Mouse (Mus musculus) forebrain, postnatal 0 days (tissue): Measurements from ENCODE around the gene Spata25. TPM values are rescaled to one million over a fixed set of nuclear protein-coding genes. Genes with fewer than 3 reads are reported as not detected.

Source experiments
- ATAC-seq: fragments of 200-750 bp; cut with Nextera tagmentation; 2 replicates; pipeline ENCODE4 v1.8.0; 2017; ENCODE audit warnings: mild to moderate bottlenecking, moderate library complexity
- DNase-seq: peaks from one replicate; pipeline ENCODE4 v3.0.0-alpha.2; 2015
- H3K27ac ChIP-seq: fragments of 300-500 bp; sonication (generic); 2 replicates; pipeline ENCODE4 v1.5.1; 2014; ENCODE audit warnings: low read depth, mild to moderate bottlenecking, antibody characterized with exemption, low read length, moderate library complexity, mixed read lengths
- H3K27me3 ChIP-seq: fragments of 300-500 bp; sonication (generic); 2 replicates; pipeline ENCODE4 v1.6.1; 2014; ENCODE audit warnings: mild to moderate bottlenecking, low read length, mixed read lengths; ENCODE audit not compliant: insufficient read depth
- H3K36me3 ChIP-seq: fragments of 300-500 bp; sonication (generic); 2 replicates; pipeline ENCODE4 v1.6.1; 2014; ENCODE audit warnings: mild to moderate bottlenecking, moderate library complexity; ENCODE audit not compliant: insufficient read depth
- H3K4me1 ChIP-seq: fragments of 300-500 bp; sonication (generic); 2 replicates; pipeline ENCODE4 v1.6.1; 2014; ENCODE audit warnings: antibody characterized with exemption; ENCODE audit not compliant: insufficient read depth
- H3K4me2 ChIP-seq: fragments of 300-500 bp; sonication (generic); 2 replicates; pipeline ENCODE4 v1.6.1; 2014; ENCODE audit warnings: low read depth, mild to moderate bottlenecking, moderate library complexity
- H3K4me3 ChIP-seq: fragments of 300-500 bp; sonication (generic); 2 replicates; pipeline ENCODE4 v1.5.1; 2014; ENCODE audit warnings: low read depth, low read length, mixed read lengths
- H3K9ac ChIP-seq: fragments of 300-500 bp; sonication (generic); 2 replicates; pipeline ENCODE4 v1.6.1; 2014; ENCODE audit warnings: mild to moderate bottlenecking
- H3K9me3 ChIP-seq: fragments of 300-500 bp; sonication (generic); 2 replicates; pipeline ENCODE4 v1.6.1; 2016; ENCODE audit warnings: low read length
- CTCF ChIP-seq: sonication (generic); IDR thresholded peaks from 2 replicates; pipeline ENCODE4 v1.5.1; 2016; ENCODE audit warnings: antibody characterized with exemption, control low read depth, low read depth
- WGBS: fragments of 180-500 bp; shearing (Covaris S2); extraction: QIAGEN DNeasy Blood & Tissue Kit; methylation state at CpG from one replicate; pipeline ENCODE4 v1.1.7; 2014; 5-methylcytosine and 5-hydroxymethylcytosine counted together
- polyA plus RNA-seq: library from polyadenylated mRNA; unstranded; fragments of >200 nt; fragmentation: Nextera tagmentation; extraction: Ambion mirVana; gene quantifications from 2 replicates; pipeline ENCODE4 v1.2.1, GENCODE M21; 2015
- total RNA-seq: library from RNA; depleted of rRNA; stranded (reverse); fragments of >200 nt; gene quantifications from 2 replicates; pipeline ENCODE4 v1.2.3, GENCODE M21; 2014

The Spata25 gene
- total and polyA plus RNA-seq, 2 experiments from 2014 or later, result 1.00 TPM; not detected in 1

GRCm38 (mm10) chr2:164831029-164831428 is 2.7 kb upstream of the Spata25 start:
- H3K4me3 ChIP-seq, result no peak overlapping the region
- H3K9ac ChIP-seq, result no peak overlapping the region
- peaks cover 21% of the 10 kb centered on the region for H3K36me3 ChIP-seq
- DNase-seq (no peak), ATAC-seq (no peak)
- peaks cover 11% of the 10 kb centered on the region; the same call in 1 of the 2 replicates for H3K4me1 ChIP-seq
- no peak for TF ChIP-seq CTCF
- WGBS, result 88% methylated on average over 10 of the region's 10 CpGs
- no peak overlapping the region for H3K27ac ChIP-seq
- no peaks in the 10 kb centered on the region for H3K9me3 ChIP-seq
- no peaks in the 10 kb centered on the region for H3K27me3 ChIP-seq
- no peak overlapping the region for H3K4me2 ChIP-seq

DNA sequence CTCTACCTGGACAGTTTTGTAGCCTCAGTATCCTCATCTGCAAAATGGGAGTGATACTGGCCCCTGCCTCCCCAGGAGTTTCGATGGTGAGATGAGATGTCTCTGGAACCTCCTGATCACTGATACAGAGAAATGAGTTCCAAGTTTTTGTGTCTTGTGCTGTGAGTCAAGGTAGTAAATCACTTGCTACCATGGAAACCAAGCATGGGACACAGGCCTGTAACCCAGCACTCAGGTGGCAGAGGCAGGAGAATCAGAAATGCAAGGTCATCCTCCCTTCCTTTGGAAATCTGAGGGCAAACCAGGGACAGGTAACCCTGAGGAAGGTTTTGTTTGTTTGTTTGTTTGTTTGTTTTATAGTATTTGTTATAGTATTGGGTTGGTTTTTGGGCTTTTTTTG is 753 bp upstream of the Spata25 start:
- Histone ChIP-seq H3K27me3 (no peaks in the 10 kb centered on the region), H3K36me3 (peaks cover 35% of the 10 kb centered on the region), H3K9me3 (no peaks in the 10 kb centered on the region), H3K4me2 (no peak overlapping the region), H3K27ac (no peak overlapping the region), H3K9ac (no peak overlapping the region), H3K4me1 (peaks cover 6% of the 10 kb centered on the region), H3K4me3 (no peak overlapping the region)
- DNase-seq (no peak), ATAC-seq (no peak)
- no peak for TF ChIP-seq CTCF
- WGBS, result 100% methylated on average over 1 of the region's 1 CpGs

DNA sequence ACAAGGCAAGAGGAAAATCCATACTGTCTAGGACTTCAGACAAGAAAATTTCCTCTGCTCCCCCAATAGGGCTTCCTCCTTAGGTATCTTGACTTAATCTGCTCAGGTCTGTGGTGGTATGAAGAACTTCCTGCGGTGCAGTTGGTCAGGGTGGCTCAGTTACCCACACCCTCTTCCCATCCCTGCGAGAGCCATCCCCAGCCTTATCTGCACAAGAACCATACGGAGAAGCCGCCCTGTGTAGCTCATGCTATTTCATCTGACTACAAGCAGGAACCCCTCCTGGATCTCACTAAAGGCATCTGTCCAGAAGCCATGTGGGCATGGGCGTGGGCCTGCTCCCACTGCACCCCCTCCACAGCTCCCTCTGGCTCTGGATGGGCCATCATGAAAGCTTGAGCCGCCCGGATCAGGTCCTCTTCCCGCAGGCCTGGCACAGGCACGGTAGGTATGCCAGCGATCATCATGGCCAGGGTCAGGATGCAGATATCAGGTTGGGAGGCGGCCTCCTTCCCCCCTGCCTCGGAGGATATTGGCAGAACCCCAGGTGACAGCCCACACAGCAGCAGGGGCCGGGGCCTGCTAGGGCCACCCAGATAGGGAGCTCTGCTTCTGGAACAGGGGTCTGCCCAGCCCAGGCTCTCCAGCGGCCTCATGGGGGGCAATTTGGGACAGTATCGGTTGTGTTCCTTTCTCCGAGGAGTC is 1.0 kb downstream of the Spata25 start:
- WGBS, result 85% methylated on average over 16 of the region's 16 CpGs
- Histone ChIP-seq H3K9me3 (no peaks in the 10 kb centered on the region), H3K4me3 (no peak overlapping the region), H3K9ac (no peak overlapping the region), H3K27me3 (no peaks in the 10 kb centered on the region), H3K36me3 (peaks cover 35% of the 10 kb centered on the region), H3K4me2 (no peak overlapping the region), H3K27ac (no peak overlapping the region), H3K4me1 (peaks cover 8% of the 10 kb centered on the region)
- DNase-seq (no peak), ATAC-seq (no peak)
- TF ChIP-seq CTCF, result no peak

DNA sequence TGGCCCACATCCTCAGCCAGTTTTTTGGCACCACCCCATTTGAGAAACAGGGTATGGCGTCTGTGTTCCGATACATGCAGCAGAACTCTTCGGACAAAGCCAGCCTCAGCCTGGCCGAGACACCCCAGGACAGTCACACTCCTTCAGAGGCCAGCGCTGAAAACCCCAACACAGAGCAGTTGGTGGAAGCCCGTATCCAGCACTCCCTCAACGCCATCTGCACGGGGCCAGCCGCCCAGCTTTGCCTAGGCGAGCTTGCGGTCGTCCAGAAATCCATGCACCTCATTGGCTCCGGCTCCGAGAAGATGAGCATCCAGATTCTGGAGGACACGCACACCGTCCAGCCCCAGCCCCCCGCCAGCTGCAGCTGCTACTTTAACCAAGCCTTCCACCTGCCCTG is 2.8 kb downstream of the Spata25 start:
- Histone ChIP-seq H3K36me3 (peaks cover 49% of the 10 kb centered on the region), H3K9ac (no peak overlapping the region), H3K9me3 (no peaks in the 10 kb centered on the region), H3K4me2 (no peak overlapping the region), H3K27me3 (no peaks in the 10 kb centered on the region), H3K27ac (no peak overlapping the region), H3K4me1 (peaks cover 8% of the 10 kb centered on the region), H3K4me3 (no peak overlapping the region)
- WGBS, result 96% methylated on average over 17 of the region's 17 CpGs
- TF ChIP-seq CTCF, result no peak
- no peak for DNase-seq
- no peak for ATAC-seq

DNA sequence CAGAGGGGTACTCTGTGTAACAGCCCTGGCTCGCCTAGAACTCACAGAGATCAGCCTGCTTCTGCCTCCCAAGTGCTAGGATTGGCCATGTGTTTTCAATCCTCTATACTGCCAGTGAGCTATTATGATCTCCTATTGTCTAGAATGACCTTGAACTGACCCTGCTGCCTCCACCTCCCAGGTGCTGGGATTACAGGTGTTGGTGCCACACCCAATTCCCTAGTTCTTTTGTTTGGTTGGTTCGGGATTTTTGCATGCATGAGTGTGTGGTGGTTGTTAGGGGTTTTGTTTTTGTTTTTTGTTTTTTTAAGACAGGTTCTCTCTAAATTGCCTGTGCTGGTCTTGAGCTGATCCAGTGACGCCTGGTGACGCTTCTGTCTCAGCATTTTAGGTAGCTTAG is 4.4 kb downstream of the Spata25 start:
- H3K9me3 ChIP-seq, result no peaks in the 10 kb centered on the region
- TF ChIP-seq CTCF, result no peak
- no peak overlapping the region; the same call in 1 of the 2 replicates for H3K4me2 ChIP-seq
- no peak overlapping the region; the same call in 1 of the 2 replicates for H3K27ac ChIP-seq
- H3K9ac ChIP-seq, result no peak overlapping the region
- ATAC-seq (no peak), DNase-seq (no peak)
- peaks cover 56% of the 10 kb centered on the region for H3K36me3 ChIP-seq
- WGBS, result 93% methylated on average over 4 of the region's 4 CpGs
- H3K4me1 ChIP-seq, result peaks cover 8% of the 10 kb centered on the region
- H3K4me3 ChIP-seq, result no peak overlapping the region
- H3K27me3 ChIP-seq, result no peaks in the 10 kb centered on the region

- peaks cover 8% of the 10 kb centered on the region for H3K4me1 ChIP-seq
- H3K9ac ChIP-seq, result peak overlapping the region; percentile 73
- WGBS, result 3% methylated on average over 10 of the region's 10 CpGs
- H3K4me2 ChIP-seq, result peak overlapping the region; percentile 55
- H3K4me3 ChIP-seq, result peak overlapping the region; percentile 65
- TF ChIP-seq CTCF, result 0 out of 2 replicates have a peak, but pooled peaks have one; percentile 24
- DNase-seq, result peak; percentile 71
- ATAC-seq, result peak; percentile 71
- peak overlapping the region; percentile 90 for H3K27ac ChIP-seq
- no peaks in the 10 kb centered on the region for H3K27me3 ChIP-seq
- H3K36me3 ChIP-seq, result peaks cover 55% of the 10 kb centered on the region
- H3K9me3 ChIP-seq, result no peaks in the 10 kb centered on the region
Measured at GRCm38 (mm10) chr2:164823181-164823585, 5.2 kb downstream of the Spata25 start.

GRCm38 (mm10) chr2:164822636-164823165 is 5.6 kb downstream of the Spata25 start, which contains the start of gene Zswim1:
Gene Zswim1 (plus strand): TSS chr2:164822686.
- DNase-seq (peak; percentile 99), ATAC-seq (peak; percentile 100)
- TF ChIP-seq CTCF, result no peak; the same call in 1 of the 2 replicates
- Histone ChIP-seq H3K27me3 (no peaks in the 10 kb centered on the region), H3K27ac (peak within 1 kb of the TSS; percentile 90), H3K9me3 (no peaks in the 10 kb centered on the region), H3K9ac (peak within 1 kb of the TSS; percentile 73), H3K4me1 (peaks cover 8% of the 10 kb centered on the region), H3K4me2 (peak within 1 kb of the TSS; percentile 55), H3K36me3 (peaks cover 51% of the 10 kb centered on the region), H3K4me3 (peak within 1 kb of the TSS; percentile 65)
- 2% methylated on average over 32 of the region's 32 CpGs for WGBS
